Mouse (Mus musculus): ENCODE measurements around the gene Egr2.

- TF ChIP-seq CTCF (IDR thresholded peaks at IDR 0.05; ENCODE audit: control insufficient read depth, insufficient read depth, insufficient read length) (no peak), MAX (IDR thresholded peaks at IDR 0.05) (no peak)
Measured at GRCm38 (mm10) chr10:67538106-67538505, 2.8 kb downstream of the Egr2 start.
